Mouse (Mus musculus) spleen, adult 12 weeks (tissue): Measurements from ENCODE around the gene Focad.
"Not testable (repeated sequence)": the region's sequence is repeated elsewhere in the genome, so short reads cannot be mapped to it uniquely, and the experiment has no call there.

Experiments
- DNase-seq: peaks from one replicate; pipeline ENCODE4 v3.0.0; 2022; ENCODE audit warnings: low spot score

Focad gene

GRCm38 (mm10) chr4:88308342-88309116, 214.1 kb downstream of the Focad start:
- DNase-seq: no peak

GRCm38 (mm10) chr4:88309676-88310075, 215.2 kb downstream of the Focad start:
- DNase-seq: no peak

GRCm38 (mm10) chr4:88314898-88315297, 220.5 kb downstream of the Focad start:
- DNase-seq: no peak

GRCm38 (mm10) chr4:88320067-88320466, 225.6 kb downstream of the Focad start:
- no peak for DNase-seq

- DNase-seq: no peak
Measured at GRCm38 (mm10) chr4:88325392-88325791, 231.0 kb downstream of the Focad start.

GRCm38 (mm10) chr4:88334533-88334932, 240.1 kb downstream of the Focad start:
- DNase-seq: no peak

GRCm38 (mm10) chr4:88336753-88337152, 242.3 kb downstream of the Focad start:
- no peak for DNase-seq

- no peak for DNase-seq
Measured at GRCm38 (mm10) chr4:88337365-88337764, 242.9 kb downstream of the Focad start.

GRCm38 (mm10) chr4:88338130-88338529, 243.7 kb downstream of the Focad start:
- DNase-seq: no peak

- no peak for DNase-seq
Measured at GRCm38 (mm10) chr4:88344468-88344867, 250.0 kb downstream of the Focad start.

GRCm38 (mm10) chr4:88345065-88345464, 250.6 kb downstream of the Focad start:
- no peak for DNase-seq

- DNase-seq: no peak
Measured at GRCm38 (mm10) chr4:88345938-88346337, 251.5 kb downstream of the Focad start.

GRCm38 (mm10) chr4:88350910-88351309, 256.5 kb downstream of the Focad start:
- DNase-seq: peak; percentile 29

- no peak for DNase-seq
Measured at GRCm38 (mm10) chr4:88356652-88357051, 262.2 kb downstream of the Focad start.

GRCm38 (mm10) chr4:88357431-88357830, 263.0 kb downstream of the Focad start:
- DNase-seq: no peak

GRCm38 (mm10) chr4:88369951-88370350, 275.5 kb downstream of the Focad start:
- DNase-seq: no peak

GRCm38 (mm10) chr4:88370819-88371218, 276.4 kb downstream of the Focad start:
- no peak for DNase-seq

- DNase-seq: no peak
Measured at GRCm38 (mm10) chr4:88372293-88373224, 278.1 kb downstream of the Focad start.

- no peak for DNase-seq
Measured at GRCm38 (mm10) chr4:88390036-88390435, 295.6 kb downstream of the Focad start.

- not testable (repeated sequence) for DNase-seq
Measured at GRCm38 (mm10) chr4:88390596-88390995, 296.2 kb downstream of the Focad start.

GRCm38 (mm10) chr4:88395717-88396116, 301.3 kb downstream of the Focad start:
- no peak for DNase-seq

- DNase-seq: no peak
Measured at GRCm38 (mm10) chr4:88396995-88397521, 302.6 kb downstream of the Focad start.
